Mouse (Mus musculus) brown adipose tissue, adult 24 weeks (tissue): ENCODE measurements at regions not wholly inside any gene's neighbourhood (a gene's known extent, or its start where the extent isn't known, plus 50 kb on each side); places are given as distances from the start of the nearest gene placed in this dataset.

Experiments used
- H3K27ac ChIP-seq: fragments of 200-500 bp; replicated peaks from 2 replicates; pipeline ENCODE4 v1.5.1; 2012; ENCODE audit warnings: low read depth, mild to moderate bottlenecking, low read length
- H3K4me1 ChIP-seq: fragments of 200-500 bp; 2 replicates; pipeline ENCODE4 v1.6.1; 2012; ENCODE audit warnings: low read length, mixed read lengths; ENCODE audit not compliant: control insufficient read depth, insufficient read depth, insufficient read length
- H3K4me3 ChIP-seq: fragments of 200-500 bp; 2 replicates; pipeline ENCODE4 v1.5.1; 2012; ENCODE audit warnings: low read depth, mild to moderate bottlenecking, low read length, moderate library complexity; ENCODE audit not compliant: insufficient read depth

GRCm38 (mm10) chr10:42131798-42132197 lies 113.6 kb upstream of the Armc2 start:
- Histone ChIP-seq H3K4me3 (no peak overlapping the region), H3K4me1 (no peaks in the 10 kb centered on the region), H3K27ac (peak overlapping the region; percentile 33; the same call in 1 of the 2 replicates)

GRCm38 (mm10) chr10:42131298-42131697 lies 113.1 kb upstream of the Armc2 start:
- Histone ChIP-seq H3K4me1 (no peaks in the 10 kb centered on the region), H3K4me3 (no peak overlapping the region), H3K27ac (peak overlapping the region; percentile 11; the same call in 1 of the 2 replicates)

DNA sequence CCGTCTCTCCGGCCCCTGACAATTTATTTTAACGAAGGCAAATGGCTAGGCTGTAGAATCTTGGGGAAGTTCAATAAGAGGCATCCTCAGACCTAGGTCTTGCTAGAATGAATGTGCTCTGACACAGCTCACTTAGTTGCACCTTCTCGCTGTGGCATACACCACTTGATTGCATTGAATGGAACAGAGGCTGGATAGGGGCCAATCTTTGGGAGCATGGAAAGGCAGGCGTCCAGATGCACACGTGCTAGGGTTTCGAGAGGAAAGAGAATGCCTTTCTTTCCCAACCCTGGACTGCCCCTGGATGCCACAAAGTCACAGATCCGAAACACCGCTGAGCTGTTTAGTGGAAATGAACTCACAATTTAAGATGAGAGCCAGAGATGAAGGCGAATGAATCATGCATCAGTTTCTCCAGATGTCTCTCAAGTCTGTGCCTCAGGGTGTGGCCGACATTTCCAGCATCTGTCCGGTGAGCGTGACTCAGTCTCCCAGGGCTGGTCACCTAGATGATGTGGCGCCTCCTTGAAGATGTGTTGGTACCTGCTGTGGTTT lies 109.7 kb upstream of the Armc2 start:
- H3K4me3 ChIP-seq = no peak overlapping the region
- H3K27ac ChIP-seq = no peak overlapping the region
- no peaks in the 10 kb centered on the region for H3K4me1 ChIP-seq

- no peak overlapping the region for H3K4me3 ChIP-seq
- H3K27ac ChIP-seq = no peak overlapping the region
- H3K4me1 ChIP-seq = no peaks in the 10 kb centered on the region
Observed at GRCm38 (mm10) chr10:42126816-42127215, 108.6 kb upstream of the Armc2 start.

GRCm38 (mm10) chr10:42122768-42123635 lies 104.8 kb upstream of the Armc2 start:
- Histone ChIP-seq H3K27ac (no peak overlapping the region), H3K4me1 (no peaks in the 10 kb centered on the region), H3K4me3 (no peak overlapping the region)

- no peaks in the 10 kb centered on the region for H3K4me1 ChIP-seq
- H3K27ac ChIP-seq = no peak overlapping the region
- H3K4me3 ChIP-seq = no peak overlapping the region
Observed at GRCm38 (mm10) chr10:42121984-42122383, 103.7 kb upstream of the Armc2 start.

GRCm38 (mm10) chr10:42119326-42119725 lies 101.1 kb upstream of the Armc2 start:
- H3K27ac ChIP-seq = no peak overlapping the region

DNA sequence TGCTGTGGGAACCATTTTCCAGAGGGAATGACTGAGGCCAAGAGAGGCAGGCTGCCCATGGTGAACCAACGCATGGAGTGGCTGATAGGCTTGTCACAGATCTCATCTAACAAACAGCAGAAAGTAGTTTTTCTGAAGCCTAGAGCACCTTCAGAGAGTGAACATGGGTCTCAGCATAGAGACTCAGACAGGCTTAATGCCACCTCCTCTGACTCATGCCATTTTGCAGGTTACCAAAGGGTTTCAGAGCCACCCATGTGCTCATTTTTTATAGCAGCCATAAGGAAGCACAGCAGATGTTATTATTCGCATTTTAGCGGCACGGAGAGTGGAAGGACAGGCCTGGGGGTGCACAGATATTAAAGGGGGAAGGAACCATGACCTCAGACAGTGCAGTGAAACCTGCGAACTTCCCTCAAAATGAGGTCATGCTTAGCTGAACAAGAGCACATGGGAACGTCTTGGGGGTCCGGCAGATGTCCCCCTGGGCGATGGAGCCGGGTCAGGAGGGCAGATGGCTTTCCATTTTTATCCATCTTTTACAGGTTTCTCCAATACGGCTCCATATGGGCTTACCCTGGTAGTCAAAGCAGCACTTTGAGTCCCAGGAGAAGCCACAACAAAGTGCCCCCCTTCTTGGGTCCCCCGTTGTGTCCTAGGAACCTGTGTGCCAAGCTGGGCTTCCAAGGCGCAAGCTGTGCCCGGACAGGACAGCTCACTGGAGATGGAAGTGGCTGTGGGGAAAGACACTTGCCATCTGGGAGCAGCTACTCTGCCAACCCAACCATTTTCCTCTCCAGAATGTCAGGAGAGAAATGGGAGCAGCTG lies 100.3 kb upstream of the Armc2 start:
- no peak overlapping the region for H3K4me3 ChIP-seq
- H3K4me1 ChIP-seq = no peaks in the 10 kb centered on the region
- H3K27ac ChIP-seq = no peak overlapping the region

More at GRCm38 (mm10) chr10:42119326-42119725, 101.1 kb upstream of the Armc2 start:
- Histone ChIP-seq H3K4me1 (no peaks in the 10 kb centered on the region), H3K4me3 (no peak overlapping the region)

DNA sequence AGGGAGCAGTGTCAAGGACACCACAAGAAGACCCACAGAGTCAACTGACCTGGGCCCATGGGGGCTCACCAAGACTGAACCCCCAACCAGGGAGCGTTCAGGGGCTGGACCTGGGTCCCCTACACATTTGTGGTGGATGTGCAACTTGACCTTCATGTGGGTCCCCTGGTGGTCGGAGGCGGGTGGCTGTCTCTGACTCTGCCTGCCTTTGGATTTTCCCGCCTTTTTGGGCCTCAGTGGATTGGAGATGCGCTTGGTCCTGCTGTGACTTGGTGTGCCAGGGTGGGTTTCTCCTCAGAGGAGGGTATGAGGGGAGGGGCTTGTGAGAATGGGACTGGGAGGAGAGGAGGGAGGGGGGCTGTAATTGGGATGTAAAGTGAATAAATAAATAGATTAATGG lies 99.3 kb upstream of the Armc2 start:
- Histone ChIP-seq H3K27ac (no peak overlapping the region), H3K4me3 (no peak overlapping the region), H3K4me1 (no peaks in the 10 kb centered on the region)

GRCm38 (mm10) chr10:42115920-42116298 lies 97.7 kb upstream of the Armc2 start:
- Histone ChIP-seq H3K27ac (no peak overlapping the region), H3K4me3 (no peak overlapping the region), H3K4me1 (no peaks in the 10 kb centered on the region)

DNA sequence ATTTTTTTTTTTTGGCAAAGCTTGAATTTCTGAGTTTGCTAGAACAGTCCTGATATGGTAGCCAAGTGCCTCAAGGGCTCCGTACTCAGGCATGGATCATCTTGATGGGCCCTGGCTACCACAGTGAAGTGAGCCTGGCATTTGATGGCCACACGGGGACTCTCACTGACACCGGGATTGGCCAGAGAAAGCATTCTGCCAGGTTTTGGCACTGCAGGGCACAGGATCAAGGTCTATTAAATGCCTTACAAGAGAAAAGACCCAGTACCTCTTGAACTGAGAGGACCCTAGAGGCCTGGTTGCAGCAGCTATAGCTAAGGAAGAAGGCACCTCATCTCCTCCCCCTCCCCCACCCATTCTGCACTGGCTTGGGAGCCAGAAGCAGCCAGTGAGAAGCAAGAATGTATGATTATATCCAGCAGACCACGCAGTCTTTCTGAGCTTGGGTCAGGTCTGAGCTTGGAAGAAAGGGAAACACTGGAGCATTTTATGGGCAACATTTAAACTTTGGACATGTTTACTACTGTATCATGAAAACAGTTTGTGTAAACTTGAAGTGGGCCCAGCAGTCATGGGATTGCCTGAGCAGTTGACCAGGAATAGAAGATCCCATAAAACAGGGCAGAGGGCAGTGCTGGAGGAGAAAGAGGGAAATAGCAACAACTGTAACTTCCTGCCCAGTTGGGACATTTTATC lies 97.1 kb upstream of the Armc2 start:
- Histone ChIP-seq H3K4me3 (no peak overlapping the region), H3K4me1 (no peaks in the 10 kb centered on the region)

GRCm38 (mm10) chr10:42110704-42111103 lies 92.5 kb upstream of the Armc2 start:
- no peak overlapping the region for H3K4me3 ChIP-seq
- H3K27ac ChIP-seq = no peak overlapping the region
- H3K4me1 ChIP-seq = no peaks in the 10 kb centered on the region

More for the DNA sequence above, 97.1 kb upstream of the Armc2 start:
- H3K27ac ChIP-seq = no peak overlapping the region

- no peak overlapping the region for H3K4me3 ChIP-seq
- H3K4me1 ChIP-seq = no peaks in the 10 kb centered on the region
- H3K27ac ChIP-seq = no peak overlapping the region
Observed at GRCm38 (mm10) chr10:42108294-42109014, 90.2 kb upstream of the Armc2 start.
